Mouse (Mus musculus) B cell, adult 2 months (primary cell): ENCODE measurements around the gene Scn4a.
A peak's percentile ranks its signal among the peaks of the same experiment; 100 is the strongest.
"Not testable (repeated sequence)": the region's sequence is repeated elsewhere in the genome, so short reads cannot be mapped to it uniquely, and the experiment has no call there.

ENCODE experiments used
- DNase-seq, 2 experiments: peaks; one replicate each; pipeline ENCODE4 v3.0.0; 2022

The Scn4a gene

DNA sequence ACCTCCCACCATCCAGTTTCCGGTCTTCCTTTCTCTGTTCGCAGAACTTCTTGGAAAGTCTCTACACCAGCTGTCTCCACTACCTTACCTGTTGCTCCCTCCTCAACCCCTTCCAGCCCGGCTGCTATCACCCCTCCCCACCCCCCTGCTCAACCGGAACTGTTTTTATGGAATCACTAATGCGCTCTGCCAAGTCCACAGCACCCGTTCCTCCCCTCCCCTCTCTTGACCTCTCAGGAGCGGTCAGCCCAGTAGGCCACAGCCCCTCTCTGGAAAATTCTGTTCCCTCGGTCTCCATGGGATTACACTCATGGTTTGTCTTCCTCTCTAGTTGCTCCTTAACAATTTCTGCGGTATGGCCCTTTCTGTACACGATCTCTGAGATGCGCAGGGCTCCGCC, at the start of gene Scn4a:
Gene Scn4a, minus strand, starts transcription at position 101 of the 400 bp plus-strand sequence.
- DNase-seq = no peak

DNA sequence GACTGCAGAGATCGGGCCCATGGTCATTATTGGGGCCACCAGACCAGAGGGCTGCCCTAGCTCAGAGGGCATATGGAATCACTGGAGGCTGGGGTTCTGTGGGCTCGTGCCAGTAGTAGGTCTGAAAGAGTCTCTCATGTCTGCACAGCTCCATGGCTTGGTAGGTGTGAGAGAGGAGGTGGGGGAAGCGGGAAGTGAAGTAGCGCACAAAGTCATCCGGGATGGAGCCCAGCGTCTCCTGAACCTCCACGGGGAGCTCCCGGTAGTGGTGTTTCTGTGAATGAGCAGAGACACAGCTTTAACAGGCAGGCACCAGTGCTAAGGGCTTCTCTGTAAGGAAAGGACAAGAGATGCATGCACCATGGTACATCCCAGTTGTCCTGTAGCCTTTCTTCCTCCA, 45.4 kb upstream of the Scn4a start:
- DNase-seq = no peak

DNA sequence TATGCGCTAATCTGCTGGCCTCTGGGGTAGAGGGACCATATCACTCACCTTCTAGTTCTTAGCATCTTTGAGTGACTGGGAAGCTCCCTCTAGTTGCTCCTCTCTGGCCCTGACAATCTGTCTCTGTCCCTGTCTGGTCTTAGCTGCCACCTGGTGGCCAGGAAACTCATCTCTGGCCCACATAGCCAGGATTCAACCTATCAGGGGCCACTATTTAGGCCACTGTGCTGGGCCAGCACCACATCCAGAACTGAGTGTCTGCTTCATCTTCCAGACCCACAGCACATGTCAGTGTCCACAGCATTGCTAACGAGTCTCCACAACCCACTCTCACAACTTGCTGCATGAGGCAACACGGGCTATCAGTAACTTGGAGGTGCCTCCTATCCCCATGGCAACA, 44.6 kb upstream of the Scn4a start:
- peak; percentile 43 to 45 for DNase-seq

- not testable (repeated sequence) for DNase-seq
These were observed 41.0 kb upstream of the Scn4a start for GRCm38 (mm10) chr11:106394055-106394454.

DNA sequence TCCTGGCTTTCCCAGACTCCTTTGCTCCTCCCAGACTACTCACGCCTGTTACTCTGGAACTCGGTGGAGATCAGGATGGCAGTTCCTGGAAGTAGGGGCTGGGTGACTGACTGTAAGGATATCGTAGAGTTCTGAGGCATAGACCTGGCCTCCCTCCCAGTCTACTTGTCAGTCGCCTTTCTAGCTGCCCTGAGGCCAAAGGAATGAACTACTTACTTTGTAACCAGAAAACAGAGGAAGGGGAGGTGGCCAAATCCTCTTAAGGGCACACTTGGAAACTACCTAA, 40.2 kb upstream of the Scn4a start:
- DNase-seq = no peak

DNA sequence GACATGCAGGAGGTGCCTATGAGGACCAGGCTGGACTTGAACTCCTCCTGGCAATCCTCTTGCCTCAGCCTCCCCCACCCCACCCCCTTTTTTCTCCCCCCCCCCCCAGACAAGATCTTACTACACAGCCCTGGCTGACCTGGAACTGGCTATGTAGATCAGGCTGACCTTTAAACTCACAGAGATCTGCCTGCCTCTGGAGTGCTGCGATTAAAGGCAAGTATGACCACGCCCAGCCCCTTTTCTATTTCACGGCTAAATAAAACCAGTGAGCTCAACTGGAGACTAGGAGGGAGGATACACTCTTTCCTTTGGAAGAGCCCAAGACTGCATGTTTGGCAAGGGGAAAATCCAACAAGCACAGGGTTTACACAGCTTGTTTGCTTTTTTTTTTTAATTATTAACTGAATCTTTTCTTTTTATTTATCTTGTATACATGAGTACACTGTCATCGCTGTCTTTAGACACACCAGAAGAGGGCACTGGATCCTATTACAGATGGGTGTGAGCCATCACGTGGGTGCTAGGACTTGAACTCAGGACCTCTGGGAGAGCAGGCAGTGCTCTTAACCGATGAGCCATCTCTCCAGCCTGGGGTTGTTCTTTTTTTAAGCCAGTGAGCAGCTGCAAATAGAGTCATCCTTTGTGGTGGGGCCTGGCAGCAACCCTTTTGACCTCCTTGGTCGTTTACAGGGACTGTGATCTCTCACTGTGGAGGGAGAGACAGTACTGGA, 39.7 kb upstream of the Scn4a start:
- DNase-seq = no peak

- peak; percentile 81 to 84 for DNase-seq
These were observed 38.6 kb upstream of the Scn4a start for GRCm38 (mm10) chr11:106391546-106392188.

- no peak for DNase-seq
These were observed 37.7 kb upstream of the Scn4a start for GRCm38 (mm10) chr11:106390757-106391156.

GRCm38 (mm10) chr11:106389611-106390010, 36.5 kb upstream of the Scn4a start:
- DNase-seq = no peak

DNA sequence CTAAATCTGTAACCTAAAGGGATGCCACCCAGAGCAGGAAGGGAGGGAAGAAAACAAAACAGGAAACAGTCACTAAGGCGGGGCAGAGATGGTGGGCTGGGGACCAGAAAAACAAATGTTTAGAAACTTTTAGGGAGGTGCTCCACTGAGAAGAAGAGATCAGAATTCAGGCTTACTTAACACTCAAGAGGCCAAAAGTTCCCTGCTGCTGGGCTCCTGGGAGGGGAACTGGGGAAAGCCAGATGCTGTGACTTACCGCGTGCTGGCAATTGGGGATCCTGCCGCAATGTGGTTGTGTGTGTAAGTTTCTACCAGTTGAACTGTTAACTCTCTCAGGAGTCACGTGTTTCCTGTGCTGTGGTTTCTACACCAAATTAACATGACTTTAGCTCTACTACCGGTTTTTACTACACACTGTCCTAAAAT, 34.7 kb upstream of the Scn4a start, which contains the start of gene Icam2:
Gene Icam2, minus strand, starts transcription at position 285 of the 426 bp plus-strand sequence.
- DNase-seq = peak; percentile 80

GRCm38 (mm10) chr11:106387020-106387419, 33.9 kb upstream of the Scn4a start:
- DNase-seq = peak; percentile 25 to 33

DNA sequence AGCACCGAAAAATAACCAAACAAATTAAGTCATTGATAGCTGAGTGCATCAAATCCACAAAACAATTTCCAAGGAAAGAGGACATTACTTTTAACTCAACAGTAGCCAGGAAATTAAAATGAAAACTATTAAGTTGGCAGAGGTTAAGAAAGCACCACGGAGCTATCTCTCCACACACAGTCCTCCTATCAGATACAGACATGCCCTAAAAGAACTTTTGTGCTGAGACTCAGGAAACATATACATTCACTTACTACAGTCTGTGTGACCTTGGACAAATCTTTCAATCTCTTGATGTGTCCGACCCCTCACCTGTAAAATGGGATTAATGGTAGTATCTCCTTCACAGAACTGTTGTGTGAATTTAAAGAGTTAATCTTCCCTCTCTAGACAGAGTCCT, 33.3 kb upstream of the Scn4a start:
- DNase-seq = no peak

GRCm38 (mm10) chr11:106383051-106383790, 30.1 kb upstream of the Scn4a start:
- DNase-seq = no peak

DNA sequence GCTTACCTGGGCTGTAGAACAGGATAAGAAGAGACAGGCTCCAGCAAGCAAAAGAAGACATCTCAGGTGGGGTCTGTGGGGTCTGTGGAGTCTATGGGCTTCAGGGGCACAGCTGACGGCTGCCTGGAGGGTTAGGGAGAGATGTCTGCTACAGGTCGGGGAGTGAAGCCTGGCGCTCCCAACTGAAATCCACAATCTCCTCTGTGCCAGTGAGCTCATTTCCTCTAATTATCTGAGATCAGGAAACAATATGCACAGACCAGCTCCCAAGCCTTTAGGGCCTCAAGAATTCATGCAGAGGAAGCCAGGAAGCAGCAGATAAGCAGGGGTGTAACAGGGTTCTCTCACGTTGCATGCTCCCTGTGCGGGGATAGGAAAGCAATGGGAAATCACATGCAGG, 29.3 kb upstream of the Scn4a start:
- DNase-seq = no peak

- DNase-seq = no peak
These were observed 28.8 kb upstream of the Scn4a start for GRCm38 (mm10) chr11:106381883-106382282.

DNA sequence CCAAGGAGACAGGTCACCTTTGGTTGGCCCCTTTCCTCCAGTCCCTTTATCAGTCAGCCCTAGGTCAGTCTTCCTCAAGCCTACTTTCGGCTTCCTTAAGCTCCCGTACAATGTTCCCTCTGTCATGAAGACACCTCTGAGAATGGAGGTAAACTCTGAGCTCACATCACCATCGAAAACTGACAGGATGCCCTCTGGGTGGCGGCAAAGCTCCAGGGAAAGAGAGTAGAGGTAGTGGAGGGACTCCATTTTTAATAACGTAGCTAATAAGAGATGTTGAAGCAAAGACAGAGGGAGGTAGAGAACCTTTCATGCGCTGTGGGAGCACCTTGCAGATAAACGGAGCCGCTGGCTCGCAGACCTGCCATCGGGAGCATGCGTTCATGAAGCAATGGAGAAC, 27.9 kb upstream of the Scn4a start:
- DNase-seq = no peak

- no peak for DNase-seq
These were observed 21.9 kb upstream of the Scn4a start for GRCm38 (mm10) chr11:106374979-106375378.

DNA sequence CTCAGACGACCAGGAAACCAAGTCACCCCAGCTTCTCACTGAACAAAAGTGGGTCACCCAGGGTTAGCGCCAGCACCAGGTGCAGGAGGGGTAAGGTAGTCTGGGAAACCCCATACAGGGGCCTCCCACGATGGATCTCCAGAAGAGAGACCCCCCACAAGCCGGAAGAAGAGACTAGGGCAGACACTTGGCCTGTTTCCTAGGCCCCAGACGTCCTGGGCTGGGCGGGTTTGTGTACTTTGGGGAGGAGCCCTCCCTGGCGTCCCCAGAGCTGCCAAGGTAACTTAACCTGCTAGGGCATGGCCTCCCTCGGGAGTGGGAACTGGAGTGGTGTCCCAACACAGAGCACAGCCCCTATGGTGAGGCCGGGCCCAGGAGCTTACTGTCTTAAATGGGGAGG, 21.5 kb upstream of the Scn4a start:
- no peak for DNase-seq

DNA sequence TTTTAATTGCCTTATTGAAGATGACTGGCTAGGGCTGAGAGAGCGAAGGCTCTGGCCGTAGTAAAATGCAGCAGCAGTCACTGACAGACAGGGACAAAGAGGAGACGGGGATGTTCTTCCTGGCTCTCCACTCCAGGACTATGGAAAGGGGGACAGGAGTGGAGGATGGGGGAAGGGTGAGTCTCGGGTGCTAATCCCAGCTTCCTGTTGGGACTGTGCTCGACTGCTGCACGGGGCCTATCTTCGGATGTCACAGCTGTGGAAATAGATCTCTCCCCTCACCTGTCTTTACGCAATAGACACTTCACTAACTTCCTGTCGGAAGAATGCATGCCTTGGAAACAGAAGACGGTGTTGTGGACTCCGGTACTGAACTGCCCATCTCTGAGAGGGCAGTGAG, 20.9 kb upstream of the Scn4a start:
- no peak for DNase-seq

DNA sequence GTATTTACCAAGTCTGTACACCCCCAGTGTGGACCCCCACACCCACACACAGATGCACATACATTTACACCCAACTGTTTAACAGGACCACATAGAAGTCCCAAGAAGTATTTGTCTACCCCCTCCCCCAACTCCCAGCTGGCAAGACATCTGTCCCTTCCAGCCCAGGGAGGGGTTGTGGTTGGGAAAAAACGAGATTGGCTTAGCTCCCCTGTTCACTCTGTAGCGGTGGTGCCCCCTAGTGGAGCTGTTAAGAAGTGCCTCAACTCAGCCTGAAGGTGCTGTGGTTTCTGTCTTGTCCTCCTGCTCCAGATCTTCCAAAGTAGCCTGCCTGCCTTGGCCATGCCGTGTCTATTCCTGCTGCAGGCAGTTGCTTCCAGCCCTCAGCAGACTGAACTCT, 13.2 kb upstream of the Scn4a start:
- DNase-seq = peak; percentile 88

DNA sequence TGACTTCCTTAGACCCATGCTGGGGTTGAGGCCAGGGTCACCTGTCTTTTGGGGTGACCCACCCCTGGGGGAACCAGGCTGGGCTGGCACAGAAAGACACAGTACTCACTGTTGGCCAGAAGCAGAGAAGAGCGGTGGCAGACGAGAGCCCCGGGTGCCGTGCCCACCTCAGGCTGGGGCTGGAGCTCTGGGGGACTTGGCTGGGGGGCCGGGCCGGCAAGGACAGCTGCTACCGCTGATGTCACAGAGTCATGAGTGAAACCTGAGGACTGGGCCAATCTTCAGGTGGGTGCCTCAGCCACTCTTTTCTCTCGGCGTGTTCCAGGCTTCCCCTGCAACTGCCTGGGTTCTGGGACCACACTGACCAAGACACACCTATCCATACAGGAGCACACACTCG, 12.3 kb upstream of the Scn4a start, which contains the start of gene Prr29:
Gene Prr29, plus strand, starts transcription at position 107 of the 400 bp plus-strand sequence.
- no peak for DNase-seq

DNA sequence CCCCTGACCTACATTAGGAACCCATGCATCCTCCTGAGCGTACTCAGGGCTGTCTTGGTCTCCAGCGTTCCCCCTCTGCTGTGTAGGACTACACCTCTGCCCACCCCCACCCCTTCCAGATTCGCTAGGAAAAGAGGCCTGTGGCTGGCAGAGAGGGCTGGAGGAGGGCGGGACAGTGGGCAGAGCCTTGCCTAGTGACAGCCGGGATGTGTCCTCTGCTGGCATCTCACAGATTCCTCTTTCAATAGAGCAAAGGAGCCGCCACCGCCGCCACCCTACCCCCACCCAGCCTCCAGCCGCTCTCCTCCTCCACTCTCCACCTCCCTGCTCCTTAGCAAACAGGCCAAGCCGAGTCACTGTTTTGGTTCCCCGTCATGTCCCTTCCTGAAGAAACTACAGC, 11.6 kb upstream of the Scn4a start:
- no peak for DNase-seq

DNA sequence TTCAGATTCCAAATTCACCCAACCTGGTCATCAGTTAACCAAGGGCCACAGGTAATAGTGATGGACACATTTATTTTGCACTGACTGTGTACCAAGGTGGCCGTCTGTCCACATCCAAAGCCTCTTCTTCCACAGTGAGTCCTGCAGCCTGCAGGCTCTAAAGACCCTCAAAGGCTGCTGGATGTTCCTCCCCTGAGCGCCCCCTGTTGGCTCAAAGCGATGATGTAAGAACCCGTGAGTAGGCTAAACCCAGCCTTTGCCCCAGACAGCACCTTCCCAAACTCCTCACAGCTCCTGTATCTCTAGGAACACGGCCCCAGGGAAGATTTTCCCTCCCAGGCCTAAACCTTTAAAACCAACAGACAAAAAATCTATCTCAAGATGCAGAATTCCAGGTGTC, 6.3 kb upstream of the Scn4a start:
- peak; percentile 60 to 65 for DNase-seq
